ENCODE assay signal across 9 mouse cellular contexts in the genomic region with DNA sequence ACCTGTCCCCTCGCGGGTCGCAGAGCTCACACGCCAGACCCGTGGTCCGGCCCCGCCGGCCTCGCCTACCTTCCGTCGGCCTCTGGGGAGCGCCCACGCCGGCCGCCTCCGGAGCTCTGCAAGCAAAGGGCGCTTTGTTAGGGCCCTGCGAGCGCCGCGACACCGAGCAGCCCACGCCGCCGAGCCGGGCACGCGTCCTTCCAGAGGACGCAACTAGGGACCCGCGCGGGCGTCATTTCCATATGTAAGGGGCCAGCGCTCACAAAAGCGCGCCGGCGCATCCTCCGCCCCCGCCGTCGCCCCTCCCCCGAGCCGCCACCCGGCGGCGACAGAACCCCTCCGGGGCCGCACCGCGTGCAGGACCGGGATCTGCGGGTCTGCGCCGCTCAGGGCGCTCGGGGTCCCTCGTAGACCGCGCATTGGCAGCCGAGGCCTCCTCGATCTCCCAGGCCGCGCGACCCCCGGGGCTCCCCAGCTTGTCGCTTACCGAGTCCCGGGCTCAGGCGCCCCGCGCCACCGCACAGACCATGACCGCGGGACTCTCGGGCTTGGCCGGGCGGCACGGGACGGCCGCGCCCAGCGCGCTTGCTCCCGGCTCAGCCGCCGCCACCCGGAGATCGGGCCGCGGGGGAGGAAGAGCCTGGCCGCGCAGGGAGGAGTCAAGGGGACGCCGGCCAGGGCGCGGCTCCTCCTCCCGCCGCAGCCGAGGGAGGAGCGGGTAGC. TPM values are rescaled to one million over a fixed set of nuclear protein-coding genes. Genes with fewer than 3 reads are reported as not detected.
DNase-seq lines count a peak whose midpoint lies in the region; ATAC-seq and TF ChIP-seq lines count a peak whose summit lies in the region.
"Had no signal": no experiment of that assay in that cellular context is flagged by ENCODE, and none has a peak within 500 bp of the region (broad histone marks: within the 10 kb centered on the region; RNA-seq: fewer than 3 reads in every experiment).

No protein-coding gene starts in this region.

- in situ Hi-C loops in ES-E14 (cut with MboI; ENCODE audit: low sequenced_read_pairs in 2 of 2, unreplicated experiment in 2 of 2), result no loop called here

- H3K4me2 ChIP-seq in forebrain, embryonic 13.5 days, result peak overlapping the region; percentile 91
- H3K4me2 ChIP-seq in lung, embryonic 16.5 days (ENCODE audit: low read depth, low read length), result peak overlapping the region; percentile 99

- no peak overlapping the region for H3K27ac ChIP-seq in ES-E14 (ENCODE audit: insufficient read depth, low read depth, low read length, poor library complexity, severe bottlenecking)
- peak overlapping the region; percentile 81 for H3K27ac ChIP-seq in forebrain, embryonic 13.5 days
- H3K27ac ChIP-seq in lung, embryonic 16.5 days (ENCODE audit: low read length), result peak overlapping the region; percentile 91

- H3K4me3 ChIP-seq in ES-E14 (ENCODE audit: insufficient read depth in 1 of 2, low read depth in 1 of 2, low read length in 2 of 2, poor library complexity in 1 of 2, severe bottlenecking in 1 of 2), result peak overlapping the region; percentile 79 to 83
- H3K4me3 ChIP-seq in forebrain, embryonic 13.5 days, result peak overlapping the region; percentile 78
- peak overlapping the region; percentile 93 for H3K4me3 ChIP-seq in lung, embryonic 16.5 days (ENCODE audit: low read length)

- intact Hi-C loops in heart, postnatal 10 days (cut with DNase I), result loop anchor here (2.0 kb wide), 1 partner anchor 29 kb away; no protein-coding TSS in a partner anchor

- H3K9ac ChIP-seq in ES-E14 (ENCODE audit: insufficient read depth, low read depth, low read length, poor library complexity, severe bottlenecking), result peak overlapping the region; percentile 76
- peak overlapping the region; percentile 91 for H3K9ac ChIP-seq in forebrain, embryonic 13.5 days
- H3K9ac ChIP-seq in lung, embryonic 16.5 days (ENCODE audit: low read length), result peak overlapping the region; percentile 92

- peaks cover 47% of the 10 kb centered on the region for H3K27me3 ChIP-seq in forebrain, embryonic 13.5 days
- no peaks in the 10 kb centered on the region for H3K27me3 ChIP-seq in lung, embryonic 16.5 days (ENCODE audit: control insufficient read depth, insufficient read depth, low read depth, low read length)

- H3K4me1 ChIP-seq in ES-E14 (ENCODE audit: control insufficient read depth in 2 of 2, insufficient read depth in 2 of 2, low read length in 2 of 2, poor library complexity in 1 of 2), result peaks cover 3 to 8% of the 10 kb centered on the region in 2 experiments; a peak in 2 of 4 replicates
- H3K4me1 ChIP-seq in forebrain, embryonic 13.5 days, result peaks cover 49% of the 10 kb centered on the region
- H3K4me1 ChIP-seq in lung, embryonic 16.5 days (replicated peaks; ENCODE audit: control insufficient read depth, insufficient read depth, low read length), result peaks cover 17% of the 10 kb centered on the region

- under 1% methylated on average over 86 of the region's 101 CpGs for WGBS in forebrain, embryonic 13.5 days
- under 1% methylated on average over 81 of the region's 101 CpGs for WGBS in lung, embryonic 16.5 days

- H3K9me3 ChIP-seq in ES-E14 (ENCODE audit: control insufficient read depth, insufficient read depth, low read depth, low read length), result no peaks in the 10 kb centered on the region
- H3K9me3 ChIP-seq in forebrain, embryonic 13.5 days (replicated peaks), result no peaks in the 10 kb centered on the region
- no peaks in the 10 kb centered on the region for H3K9me3 ChIP-seq in lung, embryonic 16.5 days (ENCODE audit: control insufficient read depth, low read length)

- H3K36me3 ChIP-seq in ES-E14 (ENCODE audit: control insufficient read depth, insufficient read depth, low read length, poor library complexity, severe bottlenecking), result no peaks in the 10 kb centered on the region
- H3K36me3 ChIP-seq in forebrain, embryonic 13.5 days (ENCODE audit: poor library complexity, severe bottlenecking), result no peaks in the 10 kb centered on the region
- no peaks in the 10 kb centered on the region for H3K36me3 ChIP-seq in lung, embryonic 16.5 days (ENCODE audit: control insufficient read depth, insufficient read depth, low read length)

- ATAC-seq in forebrain, embryonic 13.5 days, result peak; percentile 82
- peak; percentile 94 for ATAC-seq in lung, embryonic 16.5 days (ENCODE audit: low read depth)

- no peak for DNase-seq in ES-E14 (ENCODE audit: low read depth, low spot score)
- DNase-seq in cerebellum, adult 11 months, result peak; percentile 39
- DNase-seq in heart, postnatal 10 days, result peak; percentile 82 to 85
- DNase-seq in kidney, postnatal 4 days, result peak; percentile 82 to 89
- DNase-seq in ovary, adult 18-20 months (ENCODE audit: low spot score), result peak; percentile 74
- DNase-seq in thymus, postnatal 0 days (ENCODE audit: low spot score), result peak; percentile 79

TF ChIP-seq in ES-E14, 5 proteins besides CTCF, POLR2A, EP300 and RAD21:
- TF ChIP-seq ZNF384 (IDR thresholded peaks at IDR 0.05; ENCODE audit: low read depth, low read length) (no peak), CHD2 (IDR thresholded peaks at IDR 0.05; ENCODE audit: low read depth, low read length) (no peak), ZC3H11A (IDR thresholded peaks at IDR 0.05; ENCODE audit: borderline replicate concordance, low read depth, low read length) (no peak), MAFK (IDR thresholded peaks at IDR 0.05; ENCODE audit: insufficient read depth, low read depth, low read length) (no peak), HCFC1 (IDR thresholded peaks at IDR 0.05; ENCODE audit: borderline replicate concordance, insufficient read depth, low read length) (no peak)

RNA-seq across cellular contexts. Expression of a gene that starts 2.0 kb away (rescaled TPM):
- total RNA-seq in ES-E14 (2012; rRNA removed), result 9.0 and 13.9 TPM in 2 replicates
- polyA plus RNA-seq in forebrain, embryonic 13.5 days (2015; fragmentation: Nextera tagmentation; extraction: Ambion mirVana), result 14.1 and 14.5 TPM in 2 replicates
- 10 to 100 TPM; 34.9 to 35.6 TPM for total RNA-seq in heart, postnatal 10 days (2021)
- 11.8 and 12.5 TPM in 2 replicates for polyA plus RNA-seq in lung, embryonic 16.5 days (2015; fragmentation: Nextera tagmentation; extraction: Ambion mirVana)
- polyA plus RNA-seq in thymus, postnatal 0 days (2015; fragmentation: Nextera tagmentation; extraction: Ambion mirVana), result 9.1 and 11.4 TPM in 2 replicates

RNA-seq across cellular contexts. Expression of a gene that starts 42.4 kb away (rescaled TPM):
- total RNA-seq in ES-E14 (2012; rRNA removed), result not detected in 2 replicates
- not detected in 2 replicates for polyA plus RNA-seq in forebrain, embryonic 13.5 days (2015; fragmentation: Nextera tagmentation; extraction: Ambion mirVana)
- not detected for total RNA-seq in heart, postnatal 10 days (2021)
- not detected in 2 replicates for polyA plus RNA-seq in lung, embryonic 16.5 days (2015; fragmentation: Nextera tagmentation; extraction: Ambion mirVana)
- 0.19 TPM in 1 of 2 replicates, not detected in the other for polyA plus RNA-seq in thymus, postnatal 0 days (2015; fragmentation: Nextera tagmentation; extraction: Ambion mirVana)
- total RNA-seq: left cerebral cortex, postnatal 10 days had no signal
